Mouse (Mus musculus): Measurements from ENCODE around the gene Pmm2.
A peak's percentile ranks its signal among the peaks of the same experiment; 100 is the strongest.

Gene Pmm2

GRCm38 (mm10) chr16:8637217-8638051, at the start of gene Pmm2, which contains the start of gene Tmem186:
Gene Pmm2 (plus strand): TSS chr16:8637674.
Gene Tmem186 (minus strand): TSS chr16:8637712.
- peak; percentile 92 for DNase-seq

GRCm38 (mm10) chr16:8595411-8595810, 42.1 kb upstream of the Pmm2 start:
- DNase-seq: no peak

- DNase-seq: no peak
These were observed 41.1 kb upstream of the Pmm2 start for GRCm38 (mm10) chr16:8596336-8596735.

- no peak for DNase-seq
These were observed 40.0 kb upstream of the Pmm2 start for GRCm38 (mm10) chr16:8597516-8597915.

- DNase-seq: no peak
These were observed 33.7 kb upstream of the Pmm2 start for GRCm38 (mm10) chr16:8603789-8604188.

- DNase-seq: no peak
These were observed 27.1 kb upstream of the Pmm2 start for GRCm38 (mm10) chr16:8610397-8610796.

GRCm38 (mm10) chr16:8612214-8613005, 25.1 kb upstream of the Pmm2 start:
- no peak for DNase-seq

- DNase-seq: no peak
These were observed 24.4 kb upstream of the Pmm2 start for GRCm38 (mm10) chr16:8613039-8613438.

- no peak for DNase-seq
These were observed 24.0 kb upstream of the Pmm2 start for GRCm38 (mm10) chr16:8613447-8613846.

- no peak for DNase-seq
These were observed 17.7 kb upstream of the Pmm2 start for GRCm38 (mm10) chr16:8619659-8620314.

- DNase-seq: no peak
These were observed 17.0 kb upstream of the Pmm2 start for GRCm38 (mm10) chr16:8620315-8621115.

- no peak for DNase-seq
These were observed 7.1 kb upstream of the Pmm2 start for GRCm38 (mm10) chr16:8630419-8630818.

GRCm38 (mm10) chr16:8631428-8631827, 6.0 kb upstream of the Pmm2 start:
- DNase-seq: no peak

- DNase-seq: no peak
These were observed 632 bp upstream of the Pmm2 start for GRCm38 (mm10) chr16:8636867-8637216.

GRCm38 (mm10) chr16:8638131-8638530, 657 bp downstream of the Pmm2 start:
- DNase-seq: peak; percentile 21

GRCm38 (mm10) chr16:8639466-8640191, 2.2 kb downstream of the Pmm2 start:
- no peak for DNase-seq

- DNase-seq: peak; percentile 43
These were observed 6.4 kb downstream of the Pmm2 start for GRCm38 (mm10) chr16:8643855-8644254.

GRCm38 (mm10) chr16:8645546-8645945, 8.1 kb downstream of the Pmm2 start:
- no peak for DNase-seq

- DNase-seq: no peak
These were observed 12.5 kb downstream of the Pmm2 start for GRCm38 (mm10) chr16:8650007-8650406.

- DNase-seq: no peak
These were observed 17.6 kb downstream of the Pmm2 start for GRCm38 (mm10) chr16:8655108-8655507.

- no peak for DNase-seq
These were observed 18.1 kb downstream of the Pmm2 start for GRCm38 (mm10) chr16:8655599-8655998.

- no peak for DNase-seq
These were observed 18.8 kb downstream of the Pmm2 start for GRCm38 (mm10) chr16:8656256-8656655.

Data from cerebellum, adult 9-10 months (tissue).